Mouse (Mus musculus): ENCODE data around the gene B2m. TPM values are rescaled to one million over a fixed set of nuclear protein-coding genes. Genes with fewer than 3 reads are reported as not detected.

The B2m gene
- 1,000 to 10,000 TPM; 1,480 to 1,487 TPM for total RNA-seq (2023)

GRCm38 (mm10) chr2:122147508-122148241, at the start of gene B2m:
B2m (plus strand) TSS chr2:122147686.

GRCm38 (mm10) chr2:122117961-122118958, 29.2 kb upstream of the B2m start, which contains the start of gene Spg11:
Spg11 (minus strand) TSS chr2:122118386.

GRCm38 (mm10) chr2:122160680-122161079, 13.2 kb downstream of the B2m start, which contains the start of gene Trim69:
Trim69 (plus strand) TSS chr2:122160700.

GRCm38 (mm10) chr2:122186106-122186505, 38.6 kb downstream of the B2m start, which contains the start of the genes Patl2 and Terb2:
Patl2 (minus strand) TSS chr2:122186189.
Terb2 (plus strand) TSS chr2:122186272.

Other genes with a start within 250 kb of the B2m start
- 10 to 100 TPM; 46.9 to 47.5 TPM for gene Ctdspl2, start 191.7 kb upstream of the B2m start, total RNA-seq (2023)
- not detected for gene Mageb3, start 191.6 kb upstream of the B2m start, total RNA-seq (2023)
- gene Eif3j1, start 119.1 kb upstream of the B2m start, total RNA-seq (2023), result 10 to 100 TPM; 37.6 to 45.8 TPM
- gene Spg11, start 29.3 kb upstream of the B2m start, total RNA-seq (2023), result 10 to 100 TPM; 31.6 to 31.7 TPM
- under 1 TPM; 0.42 to 0.61 TPM for gene Trim69, start 13.0 kb downstream of the B2m start, total RNA-seq (2023)
- not detected for gene Patl2, start 38.5 kb downstream of the B2m start, total RNA-seq (2023)
- gene Terb2, start 38.6 kb downstream of the B2m start, total RNA-seq (2023), result not detected
- gene Sord, start 87.1 kb downstream of the B2m start, total RNA-seq (2023), result 1 to 10 TPM; 5.6 to 7.1 TPM
- gene Duox2, start 150.8 kb downstream of the B2m start, total RNA-seq (2023), result not detected
- gene Duoxa2, start 151.2 kb downstream of the B2m start, total RNA-seq (2023), result not detected
- not detected for gene Duoxa1, start 166.0 kb downstream of the B2m start, total RNA-seq (2023)
- gene Duox1, start 168.0 kb downstream of the B2m start, total RNA-seq (2023), result not detected
- 1 to 10 TPM; 3.6 to 4.0 TPM for gene Shf, start 221.5 kb downstream of the B2m start, total RNA-seq (2023)

Measured in B cell, adult 67 days (primary cell).